Mouse (Mus musculus): ENCODE data around the gene Asb12.
"Not testable (repeated sequence)": the region's sequence is repeated elsewhere in the genome, so short reads cannot be mapped to it uniquely, and the experiment has no call there.

Asb12 gene

GRCm38 (mm10) chrX:95557887-95558286 lies at the start of gene Asb12, which contains the start of gene Pfn5:
Asb12 (minus strand) TSS chrX:95557987.
Pfn5 (plus strand) TSS chrX:95558104.
- DNase-seq (ENCODE audit: low read depth, low spot score) = no peak

- no peak for DNase-seq (ENCODE audit: low read depth, low spot score)
Measured at GRCm38 (mm10) chrX:95600609-95601008, 42.8 kb upstream of the Asb12 start.

- no peak for DNase-seq (ENCODE audit: low read depth, low spot score)
Measured at GRCm38 (mm10) chrX:95554321-95554720, 3.5 kb downstream of the Asb12 start.

GRCm38 (mm10) chrX:95535493-95535892 lies 22.3 kb downstream of the Asb12 start:
- not testable (repeated sequence) for DNase-seq (ENCODE audit: low read depth, low spot score)

- DNase-seq (ENCODE audit: low read depth, low spot score) = no peak
Measured at GRCm38 (mm10) chrX:95525166-95525565, 32.6 kb downstream of the Asb12 start.

- no peak for DNase-seq (ENCODE audit: low read depth, low spot score)
Measured at GRCm38 (mm10) chrX:95523883-95524282, 33.9 kb downstream of the Asb12 start.

GRCm38 (mm10) chrX:95457166-95457565 lies 100.6 kb downstream of the Asb12 start:
- DNase-seq (ENCODE audit: low read depth, low spot score) = no peak

GRCm38 (mm10) chrX:95445866-95446265 lies 111.9 kb downstream of the Asb12 start:
- no peak for DNase-seq (ENCODE audit: low read depth, low spot score)

- DNase-seq (ENCODE audit: low read depth, low spot score) = no peak
Measured at GRCm38 (mm10) chrX:95445141-95445540, 112.6 kb downstream of the Asb12 start.

GRCm38 (mm10) chrX:95444776-95445111 lies 113.0 kb downstream of the Asb12 start, which contains the start of gene Amer1:
Amer1 (minus strand) TSS chrX:95444872.
- peak; percentile 87 for DNase-seq (ENCODE audit: low read depth, low spot score)

GRCm38 (mm10) chrX:95443898-95444775 lies 113.7 kb downstream of the Asb12 start:
- peak; percentile 21 for DNase-seq (ENCODE audit: low read depth, low spot score)

- DNase-seq (ENCODE audit: low read depth, low spot score) = no peak
Measured at GRCm38 (mm10) chrX:95443390-95443789, 114.4 kb downstream of the Asb12 start.

GRCm38 (mm10) chrX:95442261-95442660 lies 115.5 kb downstream of the Asb12 start:
- no peak for DNase-seq (ENCODE audit: low read depth, low spot score)

GRCm38 (mm10) chrX:95441290-95441689 lies 116.5 kb downstream of the Asb12 start:
- no peak for DNase-seq (ENCODE audit: low read depth, low spot score)

GRCm38 (mm10) chrX:95438491-95438890 lies 119.3 kb downstream of the Asb12 start:
- no peak for DNase-seq (ENCODE audit: low read depth, low spot score)

GRCm38 (mm10) chrX:95437236-95437635 lies 120.6 kb downstream of the Asb12 start:
- no peak for DNase-seq (ENCODE audit: low read depth, low spot score)
